Mouse (Mus musculus): Measurements from ENCODE around the gene Smco3.

Smco3 gene

GRCm38 (mm10) chr6:136821086-136821485 lies 14.2 kb downstream of the Smco3 start:
- ChIA-PET CTCF (interaction anchor here in 1 of 4 experiments (0.6 kb wide), 1 partner anchor 14 kb away, joined by 3 read pairs; no protein-coding TSS in a partner anchor), POLR2A (interaction anchor here in 3 of 4 experiments (2.4 to 14.0 kb wide), 7 partner anchors 7 to 17 kb away, joined by 9 to 268 read pairs (median 55); partner anchors contain the start of genes Hist4h4 (in 3 of the 3), H2afj (in 2 of the 3), BC049715 (in 1 of the 3) and Wbp11 (in 1 of the 3))

- ChIA-PET CTCF (interaction anchor here in 3 of 4 experiments (0.6 to 1.2 kb wide), 3 partner anchors 12 to 1873 kb away, joined by 3 to 4 read pairs (median 3); partner anchors contain the start of gene H2afj (in 1 of the 3)), POLR2A (interaction anchor here in 3 of 4 experiments (1.2 to 14.0 kb wide), 7 partner anchors 8 to 16 kb away, joined by 3 to 268 read pairs (median 55); partner anchors contain the start of genes Hist4h4 (in 3 of the 3), H2afj (in 2 of the 3), Wbp11 (in 2 of the 3) and BC049715 (in 1 of the 3))
Observed at GRCm38 (mm10) chr6:136820381-136820780, 14.9 kb downstream of the Smco3 start.

- POLR2A ChIA-PET = interaction anchor here (1.1 to 14.0 kb wide), 11 partner anchors 8 to 21 kb away, joined by 3 to 268 read pairs (median 10); partner anchors contain the start of genes BC049715 (in 4 of the 4), Wbp11 (in 3 of the 4), H2afj (in 2 of the 4) and Hist4h4 (in 2 of the 4)
- CTCF ChIA-PET = interaction anchor here in 3 of 4 experiments (0.6 to 0.8 kb wide), 3 partner anchors 13 to 34 kb away, joined by 3 to 4 read pairs (median 4); partner anchors contain the start of gene Hist4h4 (in 1 of the 3)
Observed at GRCm38 (mm10) chr6:136817549-136817948, 17.7 kb downstream of the Smco3 start.

GRCm38 (mm10) chr6:136816826-136817225 lies 18.4 kb downstream of the Smco3 start:
- POLR2A ChIA-PET = interaction anchor here (1.1 to 14.0 kb wide), 13 partner anchors 8 to 35 kb away, joined by 3 to 268 read pairs (median 10); partner anchors contain the start of genes BC049715 (in 4 of the 4), Hist4h4 (in 3 of the 4), Wbp11 (in 3 of the 4) and H2afj (in 2 of the 4)
- CTCF ChIA-PET = no interaction called here

- ChIA-PET POLR2A (interaction anchor here (0.5 to 14.0 kb wide), 7 partner anchors 9 to 623 kb away, joined by 3 to 268 read pairs (median 10); partner anchors contain the start of genes Hist4h4 (in 3 of the 4), BC049715 (in 2 of the 4), Wbp11 (in 2 of the 4) and H2afj (in 1 of the 4)), CTCF (no interaction called here)
Observed at GRCm38 (mm10) chr6:136815381-136815780, 19.9 kb downstream of the Smco3 start.

GRCm38 (mm10) chr6:136813117-136813516 lies 22.1 kb downstream of the Smco3 start:
- ChIA-PET CTCF (interaction anchor here in 2 of 4 experiments (0.5 to 1.1 kb wide), 3 partner anchors 18 to 1107 kb away, joined by 3 to 4 read pairs (median 3); no protein-coding TSS in a partner anchor), POLR2A (interaction anchor here (0.6 to 14.0 kb wide), 10 partner anchors 9 to 281 kb away, joined by 3 to 161 read pairs (median 7); partner anchors contain the start of genes Hist4h4 (in 3 of the 4), BC049715 (in 2 of the 4) and Wbp11 (in 2 of the 4))

- ChIA-PET CTCF (no interaction called here), POLR2A (interaction anchor here in 2 of 4 experiments (1.0 to 1.6 kb wide), 2 partner anchors 17 kb away, joined by 3 to 4 read pairs; partner anchors contain the start of genes Wbp11 (in 2 of the 2) and BC049715 (in 1 of the 2))
Observed at GRCm38 (mm10) chr6:136811196-136811595, 24.1 kb downstream of the Smco3 start.

- ChIA-PET CTCF (interaction anchor here in 1 of 4 experiments (0.7 kb wide), 1 partner anchor 1364 kb away, joined by 3 read pairs; no protein-coding TSS in a partner anchor), POLR2A (interaction anchor here (0.6 to 7.9 kb wide), 15 partner anchors 10 to 938 kb away, joined by 3 to 441 read pairs (median 7); partner anchors contain the start of genes BC049715 (in 2 of the 4), Wbp11 (in 2 of the 4) and Smco3 (in 1 of the 4))
Observed at GRCm38 (mm10) chr6:136809673-136810072, 25.6 kb downstream of the Smco3 start.

- POLR2A ChIA-PET = interaction anchor here (0.6 to 7.9 kb wide), 32 partner anchors 8 to 946 kb away, joined by 3 to 441 read pairs (median 6); partner anchors contain the start of genes BC049715 (in 4 of the 4), Wbp11 (in 4 of the 4), Smco3 (in 2 of the 4) and Dera (in 1 of the 4)
- CTCF ChIA-PET = interaction anchor here in 2 of 4 experiments (0.7 to 1.6 kb wide), 2 partner anchors 189 to 1364 kb away, joined by 3 to 6 read pairs; no protein-coding TSS in a partner anchor
Observed at GRCm38 (mm10) chr6:136809077-136809476, 26.2 kb downstream of the Smco3 start.

- CTCF ChIA-PET = interaction anchor here in 2 of 4 experiments (1.0 to 1.6 kb wide), 3 partner anchors 11 to 188 kb away, joined by 3 to 6 read pairs (median 4); no protein-coding TSS in a partner anchor
- POLR2A ChIA-PET = interaction anchor here (0.6 to 7.9 kb wide), 67 partner anchors 8 to 1918 kb away, joined by 3 to 441 read pairs (median 5); partner anchors contain the start of genes BC049715 (in 4 of the 4), Wbp11 (in 4 of the 4), Smco3 (in 2 of the 4) and Dera (in 1 of the 4)
Observed at GRCm38 (mm10) chr6:136808631-136809046, 26.6 kb downstream of the Smco3 start.

GRCm38 (mm10) chr6:136808014-136808417 lies 27.2 kb downstream of the Smco3 start, which contains the start of gene H2afj:
TSS of gene H2afj (plus strand) at chr6:136808244.
- ChIA-PET POLR2A (interaction anchor here (0.6 to 7.9 kb wide), 76 partner anchors 9 to 1918 kb away, joined by 3 to 441 read pairs (median 5); partner anchors contain the start of genes BC049715 (in 4 of the 4), Wbp11 (in 4 of the 4), Smco3 (in 2 of the 4) and Dera (in 1 of the 4)), CTCF (interaction anchor here in 3 of 4 experiments (0.6 to 1.6 kb wide), 6 partner anchors 12 to 959 kb away, joined by 3 to 6 read pairs (median 3); no protein-coding TSS in a partner anchor)

- POLR2A ChIA-PET = interaction anchor here (0.6 to 7.9 kb wide), 79 partner anchors 8 to 1917 kb away, joined by 3 to 441 read pairs (median 5); partner anchors contain the start of genes BC049715 (in 4 of the 4), Wbp11 (in 4 of the 4), Plbd1 (in 2 of the 4) and Smco3 (in 2 of the 4)
Observed at GRCm38 (mm10) chr6:136807395-136808013, 27.7 kb downstream of the Smco3 start.

GRCm38 (mm10) chr6:136806819-136807218 lies 28.4 kb downstream of the Smco3 start:
- ChIA-PET POLR2A (interaction anchor here (0.6 to 7.9 kb wide), 29 partner anchors 8 to 1498 kb away, joined by 3 to 441 read pairs (median 6); partner anchors contain the start of genes Wbp11 (in 4 of the 4), BC049715 (in 3 of the 4), Plbd1 (in 2 of the 4) and Gucy2c (in 1 of the 4)), CTCF (no interaction called here)

More at GRCm38 (mm10) chr6:136807395-136808013, 27.7 kb downstream of the Smco3 start:
- CTCF ChIA-PET = interaction anchor here in 2 of 4 experiments (0.6 to 1.6 kb wide), 4 partner anchors 66 to 959 kb away, joined by 3 to 6 read pairs (median 3); no protein-coding TSS in a partner anchor

GRCm38 (mm10) chr6:136805409-136805775 lies 29.9 kb downstream of the Smco3 start:
- POLR2A ChIA-PET = interaction anchor here in 3 of 4 experiments (0.5 to 7.9 kb wide), 29 partner anchors 8 to 707 kb away, joined by 3 to 441 read pairs (median 5); partner anchors contain the start of genes BC049715 (in 2 of the 3), Gucy2c (in 2 of the 3), Smco3 (in 2 of the 3) and Wbp11 (in 2 of the 3)

GRCm38 (mm10) chr6:136804705-136805408 lies 30.4 kb downstream of the Smco3 start:
- ChIA-PET POLR2A (interaction anchor here (0.5 to 7.9 kb wide), 232 partner anchors 8 to 1876 kb away, joined by 3 to 441 read pairs (median 5); partner anchors contain the start of genes Art4 (in 3 of the 4), BC049715 (in 3 of the 4), Gucy2c (in 3 of the 4) and Rerg (in 3 of the 4)), CTCF (interaction anchor here (0.5 to 1.9 kb wide), 11 partner anchors 13 to 187 kb away, joined by 3 to 9 read pairs (median 4); partner anchors contain the start of gene Wbp11 (in 1 of the 4))

More at GRCm38 (mm10) chr6:136805409-136805775, 29.9 kb downstream of the Smco3 start:
- CTCF ChIA-PET = interaction anchor here in 1 of 4 experiments (1.3 kb wide), 1 partner anchor 183 kb away, joined by 3 read pairs; no protein-coding TSS in a partner anchor

All from embryonic stem cell, embryonic (primary cell).